Mouse (Mus musculus): ENCODE measurements around the gene Tmppe. TPM values are rescaled to one million over a fixed set of nuclear protein-coding genes. Genes with fewer than 3 reads are reported as not detected.
A peak's percentile ranks its signal among the peaks of the same experiment; 100 is the strongest.
"Not testable (repeated sequence)": the region's sequence is repeated elsewhere in the genome, so short reads cannot be mapped to it uniquely, and the experiment has no call there.

The Tmppe gene
- polyA plus RNA-seq, 1 experiment from 2014 or later = 2.9 TPM

DNA sequence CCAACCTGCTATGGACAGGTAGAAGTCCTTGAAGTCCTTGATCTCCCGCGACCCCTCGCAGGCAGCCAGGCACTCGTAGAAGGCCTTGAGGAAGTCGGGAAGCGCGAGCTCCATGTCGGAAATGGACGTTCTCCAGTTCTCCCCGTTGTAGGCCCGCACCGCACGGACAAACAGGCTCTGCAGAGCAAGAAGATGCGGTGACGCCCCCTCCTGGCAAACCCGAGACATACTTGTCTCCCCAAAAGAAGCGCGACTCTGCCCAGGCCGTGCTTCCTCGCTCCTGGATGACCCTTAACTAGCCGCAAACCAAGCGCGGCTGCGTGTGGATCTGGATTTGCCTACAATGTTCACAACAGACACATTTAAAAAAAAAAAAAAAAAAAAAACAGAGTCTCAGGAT lies 16.2 kb upstream of the Tmppe start:
- DNase-seq (no peak), ATAC-seq (ENCODE audit: low read depth) (no peak)
- Histone ChIP-seq H3K27ac (no peak overlapping the region), H3K36me3 (peaks cover 20% of the 10 kb centered on the region; the same call in 1 of the 2 replicates), H3K4me1 (replicated peaks) (peaks cover 13% of the 10 kb centered on the region), H3K4me2 (no peak overlapping the region), H3K27me3 (no peaks in the 10 kb centered on the region), H3K9ac (no peak overlapping the region), H3K4me3 (replicated peaks) (no peak overlapping the region), H3K9me3 (replicated peaks) (no peaks in the 10 kb centered on the region)
- 91% methylated on average over 24 of the region's 24 CpGs for WGBS (ENCODE audit: insufficient replicate concordance)

DNA sequence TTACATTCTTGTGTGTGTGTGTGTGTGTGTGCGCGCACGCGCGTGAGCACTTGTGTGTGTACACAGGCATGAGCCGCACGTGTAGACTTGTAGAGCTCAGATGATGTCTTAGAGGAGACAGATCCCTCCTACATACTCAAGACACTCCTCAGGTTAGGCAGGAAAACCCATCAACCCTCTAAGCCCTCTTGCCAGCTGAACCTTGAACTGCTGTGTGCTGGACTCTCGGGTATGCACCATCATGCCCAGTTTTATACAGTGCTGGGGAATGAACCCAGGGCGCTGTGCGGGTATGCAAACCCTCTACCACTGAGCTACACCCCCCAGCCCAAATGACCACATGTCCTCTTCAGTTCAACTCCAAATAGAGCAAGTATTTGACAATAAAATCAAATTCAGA lies 15.7 kb upstream of the Tmppe start:
- Histone ChIP-seq H3K27me3 (no peaks in the 10 kb centered on the region), H3K9ac (no peak overlapping the region), H3K4me1 (replicated peaks) (peaks cover 18% of the 10 kb centered on the region), H3K27ac (no peak overlapping the region), H3K4me2 (no peak overlapping the region), H3K4me3 (replicated peaks) (no peak overlapping the region), H3K36me3 (peaks cover 16% of the 10 kb centered on the region; the same call in 1 of the 2 replicates), H3K9me3 (replicated peaks) (no peaks in the 10 kb centered on the region)
- WGBS (ENCODE audit: insufficient replicate concordance) = 90% methylated on average over 10 of the region's 10 CpGs
- DNase-seq (no peak), ATAC-seq (ENCODE audit: low read depth) (no peak)

DNA sequence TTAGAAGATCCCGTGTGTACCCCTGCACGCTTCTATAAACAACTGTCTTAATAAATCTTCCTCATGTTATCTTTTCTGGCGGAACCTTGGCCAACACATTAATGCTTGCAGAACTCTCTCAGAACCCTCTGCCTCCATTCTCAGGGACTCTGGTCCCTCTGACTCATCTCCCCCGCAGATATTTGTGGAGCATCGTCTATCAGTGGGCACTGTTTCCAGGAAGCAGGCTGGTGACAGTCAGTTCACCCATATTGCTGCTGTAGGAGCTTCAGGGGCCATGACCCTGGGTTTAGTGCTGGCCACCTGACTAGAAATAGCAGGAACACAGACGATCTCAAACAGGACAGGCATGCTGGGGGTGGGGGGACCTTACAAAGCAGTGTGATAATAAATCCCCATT lies 13.8 kb upstream of the Tmppe start:
- DNase-seq (no peak), ATAC-seq (ENCODE audit: low read depth) (no peak)
- 59% methylated on average over 6 of the region's 6 CpGs for WGBS (ENCODE audit: insufficient replicate concordance)
- H3K4me2 ChIP-seq = no peak overlapping the region
- H3K27me3 ChIP-seq = no peaks in the 10 kb centered on the region
- no peak overlapping the region for H3K27ac ChIP-seq
- peaks cover 27% of the 10 kb centered on the region for H3K4me1 ChIP-seq (replicated peaks)
- peaks cover 16% of the 10 kb centered on the region; the same call in 1 of the 2 replicates for H3K36me3 ChIP-seq
- H3K9me3 ChIP-seq (replicated peaks) = no peaks in the 10 kb centered on the region
- no peak overlapping the region for H3K9ac ChIP-seq
- H3K4me3 ChIP-seq (replicated peaks) = no peak overlapping the region

DNA sequence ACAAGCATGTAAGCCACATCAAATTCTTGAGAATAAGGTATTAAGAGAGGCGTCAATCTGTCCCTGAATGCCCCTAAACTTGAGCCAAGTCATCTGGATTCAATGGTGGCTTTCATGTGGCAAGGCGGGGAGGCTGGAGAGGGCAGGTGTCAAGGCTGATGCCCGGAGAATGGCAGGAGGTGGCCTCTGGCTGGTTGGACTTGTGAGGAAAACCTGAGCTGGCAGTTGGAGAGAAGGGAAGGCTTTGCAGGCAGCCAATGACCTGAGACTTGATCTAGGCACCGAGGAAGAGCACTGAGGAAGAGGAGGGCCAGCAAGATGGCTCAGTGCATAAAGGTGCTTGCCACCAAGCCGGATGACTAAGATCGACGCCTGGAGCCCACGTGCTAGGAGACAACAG lies 12.6 kb upstream of the Tmppe start:
- no peak overlapping the region for H3K4me3 ChIP-seq (replicated peaks)
- H3K9ac ChIP-seq = no peak overlapping the region
- DNase-seq (no peak), ATAC-seq (ENCODE audit: low read depth) (no peak)
- no peaks in the 10 kb centered on the region for H3K27me3 ChIP-seq
- no peak overlapping the region for H3K27ac ChIP-seq
- H3K36me3 ChIP-seq = 0 out of 2 replicates have a peak, but pooled peaks cover 12% of the 10 kb centered on the region
- H3K4me2 ChIP-seq = no peak overlapping the region
- no peaks in the 10 kb centered on the region for H3K9me3 ChIP-seq (replicated peaks)
- WGBS (ENCODE audit: insufficient replicate concordance) = 76% methylated on average over 8 of the region's 8 CpGs
- H3K4me1 ChIP-seq (replicated peaks) = peaks cover 27% of the 10 kb centered on the region

DNA sequence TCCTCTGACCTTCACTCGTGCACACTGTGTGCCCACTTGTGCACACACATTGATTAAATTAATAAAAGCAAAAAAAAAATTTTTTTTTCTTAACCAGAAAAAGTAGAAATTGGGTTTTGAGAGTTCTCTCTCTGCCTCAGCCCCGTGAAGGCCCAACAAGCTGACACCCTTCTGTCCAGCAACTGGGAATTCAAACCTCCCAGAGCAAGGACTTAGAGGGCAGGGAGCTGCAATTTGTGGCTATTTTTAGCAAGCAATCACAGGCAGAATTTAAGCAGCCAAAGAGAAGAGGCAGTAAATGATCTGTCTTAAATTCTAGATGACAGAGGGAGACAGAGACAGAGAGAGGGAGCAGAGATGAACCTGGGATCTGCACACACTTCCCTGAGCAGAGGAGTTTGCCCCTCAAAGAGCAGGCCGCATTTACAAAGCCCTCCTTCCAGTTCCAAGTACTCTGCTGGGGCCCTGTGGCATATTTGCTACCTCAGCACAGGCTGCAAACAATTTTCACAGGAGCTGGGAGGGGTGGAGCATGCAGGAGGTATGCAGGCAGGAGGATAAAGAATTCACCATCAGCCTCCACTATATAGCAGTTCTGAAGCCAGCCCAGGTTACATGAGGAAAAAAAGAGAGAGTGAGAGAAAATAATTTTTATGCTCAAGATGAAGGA lies 12.1 kb upstream of the Tmppe start:
- no peak for DNase-seq
- H3K4me3 ChIP-seq (replicated peaks) = no peak overlapping the region
- no peak overlapping the region for H3K27ac ChIP-seq
- H3K4me2 ChIP-seq = no peak overlapping the region
- no peak for ATAC-seq (ENCODE audit: low read depth)
- H3K9me3 ChIP-seq (replicated peaks) = no peaks in the 10 kb centered on the region
- WGBS (ENCODE audit: insufficient replicate concordance) = 72% methylated on average over 3 of the region's 3 CpGs
- no peaks in the 10 kb centered on the region for H3K27me3 ChIP-seq
- no peak overlapping the region for H3K9ac ChIP-seq
- H3K36me3 ChIP-seq = 0 out of 2 replicates have a peak, but pooled peaks cover 12% of the 10 kb centered on the region
- H3K4me1 ChIP-seq (replicated peaks) = peaks cover 28% of the 10 kb centered on the region

DNA sequence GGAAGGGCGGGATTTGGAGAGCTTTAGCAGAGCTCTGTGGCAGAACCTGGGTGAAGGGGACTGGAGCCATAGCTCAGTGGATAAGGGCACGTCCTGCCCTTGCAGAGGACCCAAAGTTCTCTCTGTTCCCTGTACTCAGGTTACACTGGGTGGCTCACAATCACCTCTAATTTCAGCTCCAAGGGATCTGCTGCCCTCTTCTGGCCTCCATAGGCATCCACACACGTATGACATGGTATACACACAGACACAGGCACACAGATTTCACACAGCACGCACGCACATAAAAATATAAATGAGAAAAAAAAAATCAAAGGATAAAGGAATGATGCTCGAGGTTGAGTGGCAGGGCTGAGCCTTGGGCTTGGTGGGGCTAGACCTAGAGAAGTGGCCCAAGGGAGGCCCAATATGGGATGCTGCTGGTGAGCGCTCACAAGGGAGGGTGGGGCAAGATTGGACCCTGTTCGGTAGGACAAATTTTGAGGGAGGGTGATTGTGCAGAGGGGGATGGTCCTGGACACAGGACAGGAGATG lies 11.5 kb upstream of the Tmppe start:
- WGBS (ENCODE audit: insufficient replicate concordance) = 71% methylated on average over 8 of the region's 8 CpGs
- ATAC-seq (ENCODE audit: low read depth) = peak; percentile 27; the same call in 1 of the 2 replicates
- Histone ChIP-seq H3K9me3 (replicated peaks) (no peaks in the 10 kb centered on the region), H3K4me1 (replicated peaks) (peaks cover 34% of the 10 kb centered on the region), H3K27me3 (no peaks in the 10 kb centered on the region), H3K27ac (no peak overlapping the region), H3K36me3 (0 out of 2 replicates have a peak, but pooled peaks cover 6% of the 10 kb centered on the region), H3K4me2 (peak overlapping the region; percentile 98), H3K9ac (no peak overlapping the region), H3K4me3 (replicated peaks) (peak overlapping the region; percentile 75)
- DNase-seq = no peak

DNA sequence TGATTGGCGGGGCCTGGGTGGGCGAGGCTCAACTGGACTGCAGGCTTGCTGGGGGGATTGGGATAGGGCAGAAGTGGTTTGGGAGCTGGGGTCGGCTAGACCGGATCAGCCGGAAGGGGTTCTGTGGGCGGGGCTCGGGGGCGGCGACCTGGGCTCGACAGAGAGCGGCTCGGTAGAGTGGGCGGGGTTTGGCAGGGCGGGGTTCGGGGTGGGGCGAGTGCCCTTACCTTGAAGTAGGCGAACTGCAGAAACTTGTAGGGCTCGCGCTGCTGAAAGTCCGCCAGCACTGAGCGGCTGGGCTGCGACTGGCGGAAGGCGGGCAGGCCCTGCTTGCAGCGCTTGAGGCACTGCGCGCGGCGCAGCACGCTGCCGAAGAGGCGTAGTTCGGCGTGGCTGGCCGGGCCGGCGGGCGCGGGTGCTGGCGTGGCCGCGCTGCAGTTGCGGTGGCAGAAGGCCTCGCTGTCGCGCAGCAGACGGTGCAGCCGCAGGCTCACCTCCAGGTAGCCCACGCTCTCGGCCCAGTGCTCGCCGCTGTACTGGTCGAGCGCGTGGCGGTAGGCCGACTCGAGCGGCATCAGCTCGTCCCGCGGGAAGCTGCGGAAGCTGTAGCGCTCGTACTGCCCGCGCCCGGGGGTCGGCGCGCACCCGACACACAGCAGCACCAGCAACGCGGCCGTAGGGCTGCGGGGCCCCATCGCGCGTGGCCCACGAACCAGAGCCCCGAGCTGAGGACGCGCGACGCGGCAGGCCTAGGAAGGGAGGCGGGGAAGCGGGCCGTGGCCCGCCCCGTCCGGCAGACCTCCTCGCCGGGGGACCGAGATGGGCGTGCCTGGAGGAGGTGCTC lies 10.8 kb upstream of the Tmppe start, which contains the start of gene Crtap:
Gene Crtap (minus strand): TSS at position 771 of the 844 bp plus-strand sequence.
- ATAC-seq (ENCODE audit: low read depth) = peak; percentile 78
- Histone ChIP-seq H3K9me3 (replicated peaks) (no peaks in the 10 kb centered on the region), H3K4me3 (replicated peaks) (peak within 1 kb of the TSS; percentile 75), H3K4me1 (replicated peaks) (peaks cover 41% of the 10 kb centered on the region), H3K27me3 (no peaks in the 10 kb centered on the region), H3K27ac (peak within 1 kb of the TSS; percentile 75), H3K4me2 (peak within 1 kb of the TSS; percentile 98), H3K36me3 (0 out of 2 replicates have a peak, but pooled peaks cover under 1% of the 10 kb centered on the region), H3K9ac (peak within 1 kb of the TSS; percentile 82)
- 1% methylated on average over 91 of the region's 96 CpGs for WGBS (ENCODE audit: insufficient replicate concordance)
- peak; percentile 62 for DNase-seq

DNA sequence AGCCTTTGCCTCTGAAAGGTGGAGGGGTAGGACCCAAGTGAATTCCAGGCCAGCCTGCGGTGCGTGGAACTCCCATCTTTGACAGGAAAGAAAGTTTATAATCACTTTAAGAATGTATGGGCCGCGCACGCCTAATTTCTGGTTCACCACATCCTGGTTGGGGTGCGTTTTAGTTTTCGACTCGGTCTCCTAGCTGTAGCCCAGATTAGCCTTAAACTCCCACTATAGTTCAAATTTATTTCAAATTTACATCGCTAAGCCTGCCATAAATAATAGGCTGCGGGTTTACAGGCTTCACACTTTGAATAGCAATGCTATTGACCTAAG lies 10.2 kb upstream of the Tmppe start:
- Histone ChIP-seq H3K4me3 (replicated peaks) (peak overlapping the region; percentile 75), H3K4me1 (replicated peaks) (peaks cover 46% of the 10 kb centered on the region), H3K36me3 (no peaks in the 10 kb centered on the region), H3K4me2 (peak overlapping the region; percentile 98), H3K27me3 (no peaks in the 10 kb centered on the region), H3K9ac (peak overlapping the region; percentile 82), H3K9me3 (replicated peaks) (no peaks in the 10 kb centered on the region), H3K27ac (no peak overlapping the region)
- 4% methylated on average over 10 of the region's 10 CpGs for WGBS (ENCODE audit: insufficient replicate concordance)
- DNase-seq (no peak), ATAC-seq (ENCODE audit: low read depth) (no peak)

DNA sequence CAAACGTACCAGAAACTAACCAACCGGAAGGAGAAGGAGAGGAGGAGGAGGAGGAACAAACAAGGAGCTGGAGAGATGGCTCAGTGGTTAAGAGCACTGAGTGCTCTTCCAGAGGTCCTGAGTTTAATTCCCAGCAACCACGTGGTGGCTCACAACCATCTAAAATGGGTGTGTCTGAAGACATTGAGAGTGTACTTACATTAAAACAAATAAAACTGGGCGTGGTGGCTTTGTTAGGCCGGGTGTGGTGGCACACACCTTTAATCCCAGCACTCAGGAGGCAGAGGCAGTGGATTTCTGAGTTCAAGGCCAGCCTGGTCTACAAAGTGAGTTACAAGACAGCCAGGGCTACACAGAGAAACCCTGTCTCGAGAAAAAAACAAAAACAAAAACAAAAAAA lies 6.8 kb upstream of the Tmppe start:
- H3K4me1 ChIP-seq (replicated peaks) = peaks cover 40% of the 10 kb centered on the region
- not testable (repeated sequence) for DNase-seq; H3K36me3 ChIP-seq; ATAC-seq (ENCODE audit: low read depth); H3K27ac ChIP-seq; H3K9ac ChIP-seq; H3K4me3 ChIP-seq (replicated peaks); H3K9me3 ChIP-seq (replicated peaks); H3K4me2 ChIP-seq; H3K27me3 ChIP-seq
- WGBS (ENCODE audit: insufficient replicate concordance) = 44% methylated on average over 6 of the region's 6 CpGs

DNA sequence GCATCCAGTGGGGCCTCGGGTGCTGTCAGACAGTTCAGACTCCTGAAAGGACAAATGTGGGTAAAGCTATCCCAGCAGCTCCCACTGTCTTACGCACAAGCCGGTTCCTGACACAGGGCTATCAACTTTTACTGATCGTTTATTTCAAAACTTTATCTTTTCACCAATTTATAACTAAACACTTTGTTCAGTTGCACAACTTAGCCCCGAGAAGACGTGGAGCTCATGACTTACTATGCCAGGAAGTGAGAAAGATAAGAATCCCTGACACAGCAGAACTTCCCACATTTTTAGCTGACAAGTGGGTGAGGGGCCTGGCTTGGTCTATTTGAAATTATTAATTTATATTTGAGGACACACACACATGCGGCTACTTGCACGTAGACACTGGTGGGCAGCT lies 6.2 kb upstream of the Tmppe start:
- no peak overlapping the region for H3K4me3 ChIP-seq (replicated peaks)
- peak overlapping the region; percentile 43; the same call in 1 of the 2 replicates for H3K27ac ChIP-seq
- H3K9me3 ChIP-seq (replicated peaks) = no peaks in the 10 kb centered on the region
- ATAC-seq (ENCODE audit: low read depth) (no peak), DNase-seq (no peak)
- 37% methylated on average over 8 of the region's 8 CpGs for WGBS (ENCODE audit: insufficient replicate concordance)
- peaks cover 42% of the 10 kb centered on the region for H3K4me1 ChIP-seq (replicated peaks)
- H3K9ac ChIP-seq = no peak overlapping the region
- H3K4me2 ChIP-seq = no peak overlapping the region
- no peaks in the 10 kb centered on the region for H3K36me3 ChIP-seq
- no peaks in the 10 kb centered on the region for H3K27me3 ChIP-seq

DNA sequence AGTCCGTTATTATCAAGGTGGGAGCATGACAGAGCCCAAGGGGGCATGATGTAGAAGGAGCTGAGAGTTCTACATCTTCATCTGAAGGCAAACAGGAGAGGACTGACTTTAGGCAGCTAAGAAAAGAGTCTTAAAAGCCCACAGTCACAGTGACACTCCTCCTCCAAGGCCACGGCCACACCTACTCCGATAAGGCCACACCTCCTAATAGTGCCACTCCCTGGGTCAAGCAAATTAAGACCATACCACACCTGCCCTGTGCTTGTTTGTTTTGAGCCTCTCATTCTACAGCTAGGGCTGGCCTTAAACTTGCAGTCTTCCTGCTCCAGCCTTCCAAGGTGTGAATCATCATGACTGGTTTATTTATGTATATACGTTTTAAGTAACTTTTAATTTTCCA lies 5.6 kb upstream of the Tmppe start:
- H3K27ac ChIP-seq = 0 out of 2 replicates have a peak overlapping the region, but pooled peaks have one; percentile 19
- H3K36me3 ChIP-seq = no peaks in the 10 kb centered on the region
- H3K4me1 ChIP-seq (replicated peaks) = peaks cover 39% of the 10 kb centered on the region
- H3K9me3 ChIP-seq (replicated peaks) = no peaks in the 10 kb centered on the region
- 63% methylated on average over 4 of the region's 4 CpGs for WGBS (ENCODE audit: insufficient replicate concordance)
- no peak overlapping the region for H3K9ac ChIP-seq
- ATAC-seq (ENCODE audit: low read depth) (no peak; the same call in 1 of the 2 replicates), DNase-seq (no peak)
- H3K4me3 ChIP-seq (replicated peaks) = no peak overlapping the region
- no peaks in the 10 kb centered on the region for H3K27me3 ChIP-seq
- no peak overlapping the region for H3K4me2 ChIP-seq

Data from liver, embryonic 13.5 days (tissue).